In genomic region chr12:77060060-77060695, GRCm38 (mm10) we compare ENCODE assay signal across 7 mouse cellular contexts.
DNase-seq lines count a peak whose midpoint lies in the region; ATAC-seq and TF ChIP-seq lines count a peak whose summit lies in the region.

No protein-coding gene starts in this region.

- no peak overlapping the region for H3K9ac ChIP-seq in heart, embryonic 15.5 days

- H3K27me3 ChIP-seq in G1E (ENCODE audit: insufficient read depth, low read length): no peaks in the 10 kb centered on the region
- H3K27me3 ChIP-seq in heart, embryonic 15.5 days: 0 out of 2 replicates have a peak, but pooled peaks cover 8% of the 10 kb centered on the region

- 9% methylated on average over 16 of the region's 16 CpGs for WGBS in heart, embryonic 15.5 days
- WGBS in macrophage (ENCODE audit: missing documents): 2% methylated on average over 16 of the region's 16 CpGs

- no peaks in the 10 kb centered on the region; the same call in 1 of the 2 replicates for H3K9me3 ChIP-seq in G1E (replicated peaks)
- H3K9me3 ChIP-seq in heart, embryonic 15.5 days (replicated peaks): no peaks in the 10 kb centered on the region

- H3K4me3 ChIP-seq in G1E (ENCODE audit: low read depth, low read length) (peak overlapping the region; percentile 61), macrophage (ENCODE audit: inconsistent target) (peak overlapping the region; percentile 31)
- H3K4me3 ChIP-seq in brown adipose tissue, adult 24 weeks (ENCODE audit: insufficient read depth, low read depth, low read length): peak overlapping the region; percentile 40
- H3K4me3 ChIP-seq in heart, embryonic 15.5 days: peak overlapping the region; percentile 34

- peak; percentile 59 for ATAC-seq in G1E (ENCODE audit: extremely low read depth, insufficient number of reproducible peaks, low FRiP score, poor library complexity, severe bottlenecking)
- ATAC-seq in heart, embryonic 15.5 days (replicated peaks; ENCODE audit: insufficient number of reproducible peaks, insufficient read depth, low FRiP score, low read depth): peak; percentile 58; the same call in 1 of the 2 replicates

- TF ChIP-seq CTCF in G1E (IDR thresholded peaks at IDR 0.05; ENCODE audit: low read depth, low read length): no peak

- peak overlapping the region; percentile 97 for H3K27ac ChIP-seq in brown adipose tissue, adult 24 weeks (replicated peaks; ENCODE audit: low read depth, low read length)
- H3K27ac ChIP-seq in heart, embryonic 15.5 days: peak overlapping the region; percentile 46; the same call in 1 of the 2 replicates
- peak overlapping the region; percentile 74 for H3K27ac ChIP-seq in macrophage

- peak overlapping the region; percentile 58 for H3K4me2 ChIP-seq in heart, embryonic 15.5 days

- peak; percentile 77 for DNase-seq in G1E (ENCODE audit: low spot score)
- peak; percentile 69 for DNase-seq in kidney, postnatal 10 days
- peak; percentile 61 for DNase-seq in testis, postnatal 10 days (ENCODE audit: low spot score)
- no peak for DNase-seq in layer of hippocampus, adult 18-20 months (ENCODE audit: low spot score in 2 of 2)

- H3K36me3 ChIP-seq in G1E (replicated peaks): peaks cover 8% of the 10 kb centered on the region
- H3K36me3 ChIP-seq in heart, embryonic 15.5 days: no peaks in the 10 kb centered on the region
- no peaks in the 10 kb centered on the region for H3K36me3 ChIP-seq in macrophage (ENCODE audit: inconsistent target)

- peaks cover 92% of the 10 kb centered on the region for H3K4me1 ChIP-seq in G1E (ENCODE audit: insufficient read depth, low read depth, low read length)
- H3K4me1 ChIP-seq in brown adipose tissue, adult 24 weeks (ENCODE audit: control insufficient read depth, insufficient read depth, insufficient read length, low read length): peaks cover 9% of the 10 kb centered on the region
- H3K4me1 ChIP-seq in heart, embryonic 15.5 days (replicated peaks): peaks cover 15% of the 10 kb centered on the region

- no peaks in the 10 kb centered on the region for H3K79me2 ChIP-seq in macrophage (ENCODE audit: inconsistent target)

Comparison
In these comparisons a context has a peak if more than half of its experiments do, and no peak if none do; other contexts are left out.
1. DNase-seq: peak in G1E (single experiment), kidney, postnatal 10 days (single experiment) and testis, postnatal 10 days (single experiment); none in layer of hippocampus, adult 18-20 months (0 of 2).
2. H3K27ac ChIP-seq: peak in every context shown above with its lines; median percentile 97 in brown adipose tissue, adult 24 weeks; 74 in macrophage; 46 in heart, embryonic 15.5 days.
3. Peak in every context shown above with its lines, with median percentiles within 50 percentile points of each other: H3K4me3 ChIP-seq.